Mouse (Mus musculus) liver, embryonic 13.5 days (tissue): Measurements from ENCODE around the gene Gm20696. TPM values are rescaled to one million over a fixed set of nuclear protein-coding genes. Genes with fewer than 3 reads are reported as not detected.
A peak's percentile ranks its signal among the peaks of the same experiment; 100 is the strongest.

Experiments used
- ATAC-seq: fragments of 200-750 bp; cut with Nextera tagmentation; 2 replicates; pipeline ENCODE4 v1.8.0; 2017; ENCODE audit warnings: low read depth, mild to moderate bottlenecking, moderate number of reproducible peaks, moderate library complexity
- DNase-seq: peaks from one replicate; pipeline ENCODE4 v3.0.0; 2022
- H3K27ac ChIP-seq: fragments of 300-500 bp; sonication (generic); 2 replicates; pipeline ENCODE4 v1.5.1; 2015; ENCODE audit warnings: moderate library complexity, mild to moderate bottlenecking, inconsistent platforms
- H3K27me3 ChIP-seq: fragments of 300-500 bp; sonication (generic); 2 replicates; pipeline ENCODE4 v1.6.1; 2015; ENCODE audit warnings: mild to moderate bottlenecking, inconsistent platforms
- H3K36me3 ChIP-seq: fragments of 300-500 bp; sonication (generic); 2 replicates; pipeline ENCODE4 v1.6.1; 2015; ENCODE audit warnings: mild to moderate bottlenecking, inconsistent platforms
- H3K4me1 ChIP-seq: fragments of 300-500 bp; sonication (generic); replicated peaks from 2 replicates; pipeline ENCODE4 v1.6.1; 2015; ENCODE audit warnings: inconsistent platforms
- H3K4me2 ChIP-seq: fragments of 300-500 bp; sonication (generic); 2 replicates; pipeline ENCODE4 v1.6.1; 2015; ENCODE audit warnings: inconsistent platforms, mild to moderate bottlenecking, moderate library complexity
- H3K4me3 ChIP-seq: fragments of 300-500 bp; sonication (generic); replicated peaks from 2 replicates; pipeline ENCODE4 v1.5.1; 2015; ENCODE audit warnings: mild to moderate bottlenecking, inconsistent platforms
- H3K9ac ChIP-seq: fragments of 300-500 bp; sonication (generic); 2 replicates; pipeline ENCODE4 v1.6.1; 2015; ENCODE audit warnings: mild to moderate bottlenecking, inconsistent platforms
- H3K9me3 ChIP-seq: fragments of 300-500 bp; sonication (generic); replicated peaks from 2 replicates; pipeline ENCODE4 v1.6.1; 2016; ENCODE audit warnings: inconsistent platforms
- WGBS: fragments of 180-500 bp; shearing (Covaris S2); methylation state at CpG from one replicate; pipeline ENCODE4 v1.1.7; 2015; ENCODE audit not compliant: insufficient replicate concordance; 5-methylcytosine and 5-hydroxymethylcytosine counted together
- polyA plus RNA-seq: library from polyadenylated mRNA; unstranded; fragments of >200 nt; fragmentation: Nextera tagmentation; extraction: Ambion mirVana; gene quantifications from 2 replicates; pipeline ENCODE4 v1.2.1, GENCODE M21; 2015

Gm20696 gene
- polyA plus RNA-seq, 1 experiment from 2014 or later = 0.58 TPM

DNA sequence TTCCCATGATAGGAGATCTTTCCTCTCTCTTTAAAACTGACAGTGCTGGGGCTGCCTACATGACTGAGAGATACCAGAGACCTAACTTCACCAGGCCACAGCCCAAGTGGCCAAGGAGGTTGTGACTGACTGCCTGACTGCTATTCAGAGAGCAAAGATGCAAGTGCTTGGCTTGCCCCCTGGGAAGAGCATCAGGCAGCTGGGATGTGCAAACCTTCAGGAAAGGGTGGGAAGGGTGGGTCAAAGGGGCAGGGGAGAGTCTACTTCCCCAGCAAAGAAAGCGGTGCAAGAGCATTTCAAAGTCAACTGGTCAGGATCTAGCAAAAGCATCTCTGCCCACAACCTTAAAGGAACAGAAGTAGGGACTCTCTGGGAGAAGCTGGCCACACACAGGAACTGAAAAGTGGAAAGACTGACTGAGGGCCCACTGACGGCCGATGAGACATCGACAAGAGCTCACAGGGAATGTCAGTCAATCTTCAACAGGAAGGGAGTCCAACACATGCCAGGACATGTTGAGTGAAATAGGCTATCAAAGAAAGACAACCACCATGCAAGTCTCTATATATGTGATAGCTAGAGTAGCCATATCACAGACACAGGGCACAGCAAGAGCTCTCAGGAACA, 282.6 kb downstream of the Gm20696 start:
- Histone ChIP-seq H3K9me3 (no peaks in the 10 kb centered on the region), H3K9ac (no peak overlapping the region), H3K36me3 (no peaks in the 10 kb centered on the region), H3K4me2 (no peak overlapping the region), H3K27ac (no peak overlapping the region), H3K27me3 (no peaks in the 10 kb centered on the region), H3K4me1 (peaks cover 31% of the 10 kb centered on the region), H3K4me3 (no peak overlapping the region)
- WGBS = 51% methylated on average over 4 of the region's 4 CpGs
- DNase-seq (no peak), ATAC-seq (no peak)

DNA sequence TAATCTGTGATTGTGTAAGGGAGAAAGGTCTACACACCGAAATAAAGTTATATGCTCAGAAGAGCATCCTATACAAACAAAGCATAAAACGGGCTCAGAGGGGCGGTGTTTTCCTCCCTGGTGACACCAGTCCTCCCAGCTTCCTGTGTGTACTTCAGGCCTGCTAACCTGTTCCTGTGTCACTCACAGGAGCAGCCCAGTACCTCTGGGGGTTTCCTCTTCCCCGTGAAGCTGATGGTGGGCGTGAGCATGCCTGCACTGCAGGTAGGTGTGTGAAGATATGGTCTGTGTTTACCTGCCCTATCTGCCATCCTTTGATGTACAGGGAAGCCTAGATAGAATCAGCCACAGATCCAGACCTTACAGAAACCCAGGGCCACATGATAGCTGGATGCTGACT, 286.5 kb downstream of the Gm20696 start:
- Histone ChIP-seq H3K9ac (no peak overlapping the region), H3K4me1 (peaks cover 26% of the 10 kb centered on the region), H3K4me3 (no peak overlapping the region), H3K27me3 (no peaks in the 10 kb centered on the region), H3K9me3 (no peaks in the 10 kb centered on the region), H3K36me3 (no peaks in the 10 kb centered on the region), H3K27ac (no peak overlapping the region), H3K4me2 (no peak overlapping the region)
- DNase-seq (no peak), ATAC-seq (no peak)
- WGBS = 67% methylated on average over 5 of the region's 5 CpGs

DNA sequence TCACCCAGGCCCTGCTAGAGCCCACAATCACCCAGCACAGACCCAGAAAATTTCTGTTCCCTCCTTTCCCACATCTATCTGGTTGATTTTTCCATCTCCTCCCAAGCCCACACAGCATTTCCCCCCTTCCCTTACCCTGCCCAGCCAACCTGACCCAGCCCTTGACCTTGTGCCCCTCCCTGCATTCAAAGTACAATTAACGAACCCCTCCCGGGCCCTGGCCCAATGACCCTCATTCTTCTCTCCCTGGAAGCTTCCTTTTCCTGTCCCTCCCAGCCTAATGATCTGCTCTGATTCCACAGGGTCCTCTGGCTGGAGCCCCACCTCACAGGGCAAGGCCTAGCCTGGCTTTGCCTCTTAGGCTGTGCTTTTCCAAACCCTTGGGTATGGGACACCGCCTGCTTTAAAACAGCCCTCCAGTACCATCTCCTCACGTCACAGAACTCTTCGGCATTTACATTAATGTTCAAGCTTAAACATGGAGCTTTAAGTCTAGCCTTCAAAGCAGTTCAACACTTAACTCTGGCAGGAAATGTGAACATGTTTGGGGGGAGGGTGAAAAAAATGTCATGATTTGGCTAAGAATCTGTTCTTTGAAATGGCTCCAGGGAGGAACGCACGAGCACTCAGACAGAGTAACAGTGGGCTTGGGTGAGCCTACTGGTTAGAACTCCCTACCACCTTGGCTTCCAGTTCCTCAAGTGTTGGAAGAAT, 287.4 kb downstream of the Gm20696 start:
- no peak overlapping the region for H3K4me2 ChIP-seq
- no peak for DNase-seq
- no peak overlapping the region for H3K27ac ChIP-seq
- peaks cover 33% of the 10 kb centered on the region for H3K4me1 ChIP-seq
- H3K27me3 ChIP-seq = no peaks in the 10 kb centered on the region
- 76% methylated on average over 7 of the region's 7 CpGs for WGBS
- no peak overlapping the region for H3K4me3 ChIP-seq
- H3K9ac ChIP-seq = no peak overlapping the region
- no peak for ATAC-seq
- H3K9me3 ChIP-seq = no peaks in the 10 kb centered on the region
- no peaks in the 10 kb centered on the region for H3K36me3 ChIP-seq

DNA sequence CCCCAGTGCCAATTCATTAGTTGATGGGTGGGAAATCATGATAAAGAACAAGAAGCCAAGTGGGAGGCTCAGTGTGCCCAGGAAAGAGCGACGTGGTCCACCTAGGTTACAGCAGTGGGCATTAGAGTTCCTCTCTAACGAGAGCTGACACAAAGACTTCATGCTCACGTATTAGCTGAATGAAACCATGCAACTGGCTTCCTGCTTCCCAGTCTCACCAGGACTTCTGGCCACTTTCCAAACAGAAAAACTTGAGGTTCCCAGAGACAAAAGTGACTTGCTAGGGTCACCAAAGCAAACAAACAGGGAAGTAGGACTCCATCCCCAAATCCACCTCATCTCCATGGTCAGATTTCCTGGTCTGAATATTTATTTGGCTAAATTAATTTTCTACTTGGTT, 288.9 kb downstream of the Gm20696 start:
- peaks cover 30% of the 10 kb centered on the region for H3K4me1 ChIP-seq
- no peak overlapping the region for H3K4me3 ChIP-seq
- 63% methylated on average over 4 of the region's 4 CpGs for WGBS
- ATAC-seq (no peak), DNase-seq (no peak)
- no peaks in the 10 kb centered on the region for H3K27me3 ChIP-seq
- no peak overlapping the region for H3K27ac ChIP-seq
- no peaks in the 10 kb centered on the region for H3K36me3 ChIP-seq
- H3K9ac ChIP-seq = no peak overlapping the region
- no peak overlapping the region for H3K4me2 ChIP-seq
- no peaks in the 10 kb centered on the region for H3K9me3 ChIP-seq

DNA sequence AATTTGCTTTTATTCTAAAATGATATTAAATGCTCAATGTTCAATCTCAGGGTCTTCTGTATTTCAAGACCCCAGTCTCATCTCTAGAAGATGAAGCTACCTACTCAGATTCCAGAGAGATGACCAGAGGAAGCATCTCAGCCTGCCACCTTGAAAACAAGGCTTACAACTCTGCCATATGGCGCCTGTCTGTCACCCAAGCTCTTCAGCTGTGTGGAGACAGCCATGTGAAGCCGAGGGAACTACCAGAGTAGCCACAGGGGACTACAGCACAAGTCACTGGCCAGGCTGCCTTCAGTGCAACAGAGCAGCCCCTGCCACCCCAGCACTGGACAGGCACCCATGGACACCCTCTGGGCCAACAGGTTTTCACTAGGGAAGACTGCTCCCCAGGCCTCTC, 289.5 kb downstream of the Gm20696 start:
- no peak overlapping the region for H3K4me2 ChIP-seq
- H3K4me1 ChIP-seq = peaks cover 30% of the 10 kb centered on the region
- 42% methylated on average over 2 of the region's 2 CpGs for WGBS
- no peaks in the 10 kb centered on the region for H3K27me3 ChIP-seq
- H3K36me3 ChIP-seq = no peaks in the 10 kb centered on the region
- no peak for ATAC-seq
- no peak overlapping the region for H3K4me3 ChIP-seq
- H3K9ac ChIP-seq = no peak overlapping the region
- H3K9me3 ChIP-seq = no peaks in the 10 kb centered on the region
- H3K27ac ChIP-seq = no peak overlapping the region
- DNase-seq = no peak

DNA sequence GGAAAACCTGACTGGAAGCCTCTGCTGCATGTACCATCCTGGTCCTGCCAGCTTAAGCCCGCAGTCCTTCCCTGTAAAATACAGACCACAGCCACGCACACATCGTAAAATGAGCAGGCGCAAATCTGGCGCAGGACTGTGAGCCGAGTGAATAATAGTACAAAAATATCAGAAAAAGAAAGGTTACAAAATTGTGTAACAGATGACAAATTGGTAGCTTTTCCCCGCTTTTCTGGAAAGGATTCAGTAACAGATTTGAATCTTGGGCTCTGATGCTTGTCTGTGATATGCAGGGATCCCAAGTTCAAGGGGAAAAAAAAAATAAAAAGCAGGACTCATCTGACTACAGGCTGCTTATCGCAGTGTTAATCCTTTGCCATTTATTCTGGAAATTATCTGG, 289.9 kb downstream of the Gm20696 start:
- H3K27ac ChIP-seq = no peak overlapping the region
- H3K4me2 ChIP-seq = no peak overlapping the region
- WGBS = 76% methylated on average over 8 of the region's 8 CpGs
- no peak for ATAC-seq
- H3K9ac ChIP-seq = no peak overlapping the region
- H3K4me3 ChIP-seq = no peak overlapping the region
- no peaks in the 10 kb centered on the region for H3K27me3 ChIP-seq
- no peaks in the 10 kb centered on the region for H3K9me3 ChIP-seq
- no peak for DNase-seq
- H3K36me3 ChIP-seq = no peaks in the 10 kb centered on the region
- H3K4me1 ChIP-seq = peaks cover 30% of the 10 kb centered on the region

DNA sequence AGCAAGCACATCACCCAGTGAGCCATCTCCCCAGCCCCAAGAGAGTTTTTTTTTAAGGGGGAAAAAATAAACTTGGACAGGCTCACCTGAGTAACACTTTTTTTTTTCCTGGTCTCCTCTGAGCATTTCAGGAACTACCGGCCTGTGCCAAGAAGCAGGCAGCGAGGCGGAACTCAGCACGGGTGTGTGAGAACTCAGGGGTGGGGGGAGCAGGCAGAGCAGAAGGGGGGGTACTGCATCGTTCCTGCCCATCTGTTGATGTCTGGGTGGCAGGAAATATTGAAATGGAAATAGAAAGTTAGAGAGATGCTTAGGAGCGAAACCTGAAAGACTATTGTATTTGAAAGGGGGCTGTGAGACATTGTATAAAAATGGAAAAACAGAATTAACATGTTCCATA, 290.7 kb downstream of the Gm20696 start:
- no peak overlapping the region for H3K27ac ChIP-seq
- WGBS = 63% methylated on average over 6 of the region's 6 CpGs

DNA sequence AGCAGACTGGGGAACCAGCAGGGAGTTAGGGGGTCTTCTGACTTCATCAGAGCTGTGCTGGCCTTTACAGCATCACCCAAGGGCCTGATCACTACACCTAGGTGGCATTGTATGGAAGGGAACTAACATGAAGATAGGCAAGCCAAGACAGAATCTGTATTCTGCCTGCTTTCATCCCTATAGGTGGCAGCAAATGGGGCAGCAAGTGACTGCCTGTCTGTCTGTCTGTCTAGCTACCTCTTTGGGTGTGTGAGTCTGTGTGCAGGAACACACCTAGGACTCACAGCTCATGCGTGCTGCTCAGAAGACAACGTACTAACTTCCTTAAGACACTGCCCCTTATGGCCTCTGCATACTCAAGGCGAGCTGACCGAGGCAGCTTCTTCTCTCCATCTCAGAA, 291.2 kb downstream of the Gm20696 start:
- H3K4me3 ChIP-seq = no peak overlapping the region
- H3K36me3 ChIP-seq = no peaks in the 10 kb centered on the region
- no peak for ATAC-seq
- 0 out of 2 replicates have a peak overlapping the region, but pooled peaks have one; percentile 12 for H3K27ac ChIP-seq
- no peak overlapping the region for H3K4me2 ChIP-seq
- no peak overlapping the region for H3K9ac ChIP-seq
- DNase-seq = no peak
- 60% methylated on average over 4 of the region's 4 CpGs for WGBS
- H3K4me1 ChIP-seq = peaks cover 28% of the 10 kb centered on the region
- no peaks in the 10 kb centered on the region for H3K9me3 ChIP-seq
- no peaks in the 10 kb centered on the region for H3K27me3 ChIP-seq

More for the DNA sequence above, 290.7 kb downstream of the Gm20696 start:
- Histone ChIP-seq H3K4me1 (peaks cover 30% of the 10 kb centered on the region), H3K4me2 (no peak overlapping the region), H3K36me3 (no peaks in the 10 kb centered on the region), H3K4me3 (no peak overlapping the region), H3K27me3 (no peaks in the 10 kb centered on the region), H3K9ac (no peak overlapping the region), H3K9me3 (no peaks in the 10 kb centered on the region)
- ATAC-seq (no peak), DNase-seq (no peak)

DNA sequence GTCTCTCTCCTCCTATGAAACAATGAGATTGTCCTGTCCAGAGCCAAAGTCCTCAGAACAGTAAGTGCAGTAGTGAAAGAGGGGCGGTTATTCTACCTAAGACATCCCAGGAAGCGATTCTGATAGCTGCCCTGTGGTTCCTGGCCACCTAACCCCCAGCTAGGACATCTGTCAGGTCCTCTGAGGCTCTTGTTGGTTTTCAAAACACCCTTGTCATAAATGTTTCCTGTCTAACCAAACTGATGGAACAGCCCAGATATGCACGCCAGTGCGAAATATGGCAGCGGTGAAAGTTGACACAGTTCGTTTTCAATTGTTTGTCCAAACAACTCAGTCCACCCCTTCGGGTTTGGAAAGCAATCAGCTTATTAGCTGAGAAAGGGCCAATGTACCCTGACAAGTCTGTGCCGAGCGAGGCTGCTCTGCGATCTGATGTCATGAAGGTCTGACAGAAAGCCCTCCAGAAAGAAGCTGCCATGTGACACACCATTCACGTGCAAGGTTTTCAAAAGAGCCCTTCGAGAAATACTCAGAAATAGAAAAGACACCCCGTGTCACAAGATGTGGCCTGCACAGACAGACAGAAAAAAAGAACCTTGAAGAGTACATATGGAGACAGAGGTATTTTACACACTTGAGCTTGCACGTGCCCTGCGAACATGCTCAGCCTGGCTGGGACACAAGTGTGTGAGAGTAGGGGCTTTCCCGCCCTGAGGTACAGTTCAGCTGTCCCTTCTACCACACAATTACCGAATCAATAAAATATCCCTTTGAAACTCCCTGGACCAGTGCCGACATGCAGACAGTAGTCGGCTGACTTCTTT, 291.9 kb downstream of the Gm20696 start:
- H3K4me2 ChIP-seq = no peak overlapping the region
- H3K9me3 ChIP-seq = no peaks in the 10 kb centered on the region
- 59% methylated on average over 19 of the region's 19 CpGs for WGBS
- peaks cover 22% of the 10 kb centered on the region for H3K4me1 ChIP-seq
- H3K27me3 ChIP-seq = no peaks in the 10 kb centered on the region
- H3K4me3 ChIP-seq = no peak overlapping the region
- no peak overlapping the region for H3K9ac ChIP-seq
- no peaks in the 10 kb centered on the region for H3K36me3 ChIP-seq
- no peak overlapping the region for H3K27ac ChIP-seq
- ATAC-seq (no peak), DNase-seq (no peak)

DNA sequence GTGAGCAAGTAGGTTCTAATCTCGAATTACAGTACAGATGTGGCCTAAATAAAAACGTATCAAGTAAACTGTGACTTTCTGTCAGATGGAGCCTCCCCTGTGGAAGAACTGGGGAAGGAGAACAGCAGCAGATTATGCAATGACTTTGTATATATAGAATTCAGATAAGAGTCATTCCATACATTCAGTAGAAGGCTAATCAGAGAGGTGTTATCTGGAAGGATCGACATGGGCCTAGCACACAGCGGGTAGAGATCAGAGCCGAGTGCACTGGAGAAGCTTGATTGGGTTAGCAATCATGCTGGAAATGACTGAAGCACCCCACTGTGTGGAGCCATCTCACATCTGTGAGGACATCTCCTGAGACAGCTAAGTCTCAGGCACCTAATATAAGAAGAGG, 294.2 kb downstream of the Gm20696 start:
- H3K9me3 ChIP-seq = no peaks in the 10 kb centered on the region
- H3K9ac ChIP-seq = no peak overlapping the region
- no peak overlapping the region for H3K4me3 ChIP-seq
- H3K27me3 ChIP-seq = no peaks in the 10 kb centered on the region
- 55% methylated on average over 5 of the region's 5 CpGs for WGBS
- no peaks in the 10 kb centered on the region for H3K36me3 ChIP-seq
- H3K4me1 ChIP-seq = peaks cover 23% of the 10 kb centered on the region
- ATAC-seq (no peak), DNase-seq (no peak)
- 0 out of 2 replicates have a peak overlapping the region, but pooled peaks have one; percentile 23 for H3K27ac ChIP-seq
- H3K4me2 ChIP-seq = no peak overlapping the region

DNA sequence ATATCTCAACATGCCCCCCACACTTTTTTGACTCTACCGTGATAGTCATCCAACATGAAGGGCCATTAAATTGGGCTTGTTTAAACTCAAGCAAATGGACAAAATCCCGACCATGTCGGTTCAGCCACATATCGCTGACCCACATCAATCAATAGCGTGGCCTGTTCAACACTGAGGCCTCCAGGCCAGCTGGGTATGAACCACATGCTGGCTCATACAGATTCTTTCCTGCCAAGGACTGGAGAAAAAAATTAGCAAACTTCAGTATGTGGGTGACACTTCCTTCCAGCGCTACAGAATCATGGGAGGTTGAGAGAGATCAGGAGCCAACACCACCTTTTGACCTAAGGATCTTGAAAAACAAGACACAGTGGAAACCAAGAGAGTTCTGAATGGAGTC, 294.6 kb downstream of the Gm20696 start:
- DNase-seq (no peak), ATAC-seq (no peak)
- Histone ChIP-seq H3K9me3 (no peaks in the 10 kb centered on the region), H3K4me2 (no peak overlapping the region), H3K4me3 (no peak overlapping the region), H3K27ac (no peak overlapping the region), H3K36me3 (no peaks in the 10 kb centered on the region), H3K4me1 (peaks cover 23% of the 10 kb centered on the region), H3K9ac (no peak overlapping the region), H3K27me3 (no peaks in the 10 kb centered on the region)
- 74% methylated on average over 6 of the region's 6 CpGs for WGBS
